Mouse (Mus musculus) midbrain, postnatal 0 days (tissue): ENCODE results near the gene Kctd2. TPM values are rescaled to one million over a fixed set of nuclear protein-coding genes. Genes with fewer than 3 reads are reported as not detected.

Experiments used
- ATAC-seq: fragments of 200-750 bp; cut with Nextera tagmentation; 2 replicates; pipeline ENCODE4 v1.8.0; 2017; ENCODE audit warnings: moderate number of reproducible peaks, mild to moderate bottlenecking, moderate TSS enrichment, moderate library complexity; ENCODE audit not compliant: low FRiP score
- DNase-seq: peaks from one replicate; pipeline ENCODE4 v3.0.0-alpha.2; 2015; ENCODE audit warnings: low spot score
- H3K27ac ChIP-seq: fragments of 300-500 bp; sonication (generic); 2 replicates; pipeline ENCODE4 v1.5.1; 2014; ENCODE audit warnings: low read depth, mild to moderate bottlenecking, low read length, mixed read lengths
- H3K27me3 ChIP-seq: fragments of 300-500 bp; sonication (generic); 2 replicates; pipeline ENCODE4 v1.6.1; 2014; ENCODE audit warnings: low read length, control low read depth, mixed read lengths; ENCODE audit not compliant: insufficient read depth
- H3K36me3 ChIP-seq: fragments of 300-500 bp; sonication (generic); 2 replicates; pipeline ENCODE4 v1.6.1; 2014; ENCODE audit warnings: low read length, control low read depth, mixed read lengths; ENCODE audit not compliant: insufficient read depth
- H3K4me1 ChIP-seq: fragments of 300-500 bp; sonication (generic); 2 replicates; pipeline ENCODE4 v1.6.1; 2014; ENCODE audit warnings: mild to moderate bottlenecking, control low read depth, antibody characterized with exemption, low read length, mixed read lengths; ENCODE audit not compliant: insufficient read depth
- H3K4me2 ChIP-seq: fragments of 300-500 bp; sonication (generic); 2 replicates; pipeline ENCODE4 v1.6.1; 2014; ENCODE audit warnings: low read depth, mild to moderate bottlenecking, low read length, mixed read lengths; ENCODE audit not compliant: poor library complexity, severe bottlenecking
- H3K4me3 ChIP-seq: fragments of 300-500 bp; sonication (generic); 2 replicates; pipeline ENCODE4 v1.5.1; 2014; ENCODE audit warnings: low read depth, mild to moderate bottlenecking, low read length, moderate library complexity
- H3K9ac ChIP-seq: fragments of 300-500 bp; sonication (generic); replicated peaks from 2 replicates; pipeline ENCODE4 v1.6.1; 2014; ENCODE audit warnings: mild to moderate bottlenecking, low read length, moderate library complexity, mixed read lengths; ENCODE audit not compliant: poor library complexity, severe bottlenecking
- H3K9me3 ChIP-seq: fragments of 300-500 bp; sonication (generic); 2 replicates; pipeline ENCODE4 v1.6.1; 2016; ENCODE audit warnings: low read length, control low read depth
- CTCF ChIP-seq: IDR thresholded peaks from 2 replicates; pipeline ENCODE4 v1.5.1; 2016; ENCODE audit warnings: antibody characterized with exemption, mild to moderate bottlenecking
- WGBS: fragments of 180-500 bp; shearing (Covaris S2); extraction: QIAGEN DNeasy Blood & Tissue Kit; methylation state at CpG from one replicate; pipeline ENCODE4 v1.1.7; 2014; 5-methylcytosine and 5-hydroxymethylcytosine counted together
- polyA plus RNA-seq: library from polyadenylated mRNA; unstranded; fragments of >200 nt; fragmentation: Nextera tagmentation; extraction: Ambion mirVana; gene quantifications from 2 replicates; pipeline ENCODE4 v1.2.1, GENCODE M21; 2015
- total RNA-seq: library from RNA; depleted of rRNA; stranded (reverse); fragments of >200 nt; gene quantifications from 2 replicates; pipeline ENCODE4 v1.2.3, GENCODE M21; 2014

Kctd2 gene
- total and polyA plus RNA-seq, 2 experiments from 2014 or later = 22.1 to 29.4 TPM

GRCm38 (mm10) chr11:115460976-115461375, 41.0 kb downstream of the Kctd2 start:
- WGBS = 16% methylated on average over 8 of the region's 8 CpGs
- Histone ChIP-seq H3K27me3 (no peaks in the 10 kb centered on the region), H3K4me3 (no peak overlapping the region), H3K27ac (no peak overlapping the region), H3K4me2 (no peak overlapping the region), H3K9me3 (no peaks in the 10 kb centered on the region), H3K4me1 (no peaks in the 10 kb centered on the region), H3K36me3 (no peaks in the 10 kb centered on the region), H3K9ac (no peak overlapping the region)
- DNase-seq (no peak), ATAC-seq (no peak)
- TF ChIP-seq CTCF = no peak

DNA sequence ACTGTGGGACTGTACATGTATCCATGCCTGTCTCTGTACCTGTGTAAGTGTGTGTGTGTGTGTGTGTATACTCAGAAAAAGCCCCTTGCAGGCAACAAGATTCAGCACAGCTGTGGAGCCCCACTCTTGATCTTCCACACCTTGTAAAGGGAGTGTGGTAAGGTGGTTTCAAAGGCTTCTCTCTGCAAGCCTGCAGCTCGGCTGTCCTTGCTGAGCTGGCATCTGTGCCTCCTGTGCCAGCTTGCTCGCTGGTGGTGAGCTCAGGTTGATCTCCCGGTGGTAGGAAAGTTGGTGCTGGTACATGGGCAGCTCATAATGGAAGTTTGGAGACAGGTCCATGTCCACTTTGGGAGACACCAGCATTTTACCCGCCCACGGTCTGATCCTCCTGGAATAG, 41.9 kb downstream of the Kctd2 start:
- Histone ChIP-seq H3K27me3 (no peaks in the 10 kb centered on the region), H3K4me3 (no peak overlapping the region), H3K9ac (no peak overlapping the region), H3K36me3 (no peaks in the 10 kb centered on the region), H3K4me2 (no peak overlapping the region), H3K9me3 (no peaks in the 10 kb centered on the region), H3K4me1 (no peaks in the 10 kb centered on the region), H3K27ac (no peak overlapping the region)
- 76% methylated on average over 5 of the region's 5 CpGs for WGBS
- DNase-seq (no peak), ATAC-seq (no peak)
- TF ChIP-seq CTCF = no peak

DNA sequence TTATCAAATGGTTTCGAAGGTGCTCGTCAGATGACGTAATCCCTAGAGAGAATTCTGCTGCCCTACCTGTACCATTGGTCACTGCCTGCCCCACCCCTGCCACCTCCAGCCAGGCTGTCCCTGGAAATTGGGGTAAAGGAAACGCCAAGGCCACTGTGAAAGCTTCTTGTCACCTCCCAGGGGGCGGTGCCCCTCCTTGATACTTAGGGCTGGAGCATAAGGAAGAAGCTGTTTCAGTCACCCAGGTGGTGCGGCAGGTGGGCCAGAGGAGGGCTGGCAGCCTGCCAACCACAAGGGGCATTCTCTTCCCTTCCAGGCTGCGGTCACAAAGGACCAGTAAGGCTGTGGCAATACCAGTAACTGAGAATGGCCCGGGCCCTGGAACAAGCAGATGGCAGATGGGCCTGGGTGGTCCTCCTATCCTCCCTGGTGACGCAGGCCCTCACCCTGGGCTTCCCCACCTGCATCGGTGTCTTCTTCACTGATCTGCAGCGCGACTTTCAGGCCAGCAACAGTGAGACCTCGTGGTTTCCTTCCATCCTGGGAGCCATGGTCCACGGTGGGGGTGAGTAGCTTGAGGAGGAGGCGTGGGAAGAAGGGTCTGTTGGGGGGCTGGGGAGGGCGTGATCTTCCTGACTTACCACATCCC, 42.4 kb downstream of the Kctd2 start, which contains the start of gene Slc16a5:
Slc16a5 (plus strand) TSS at position 232 of the 649 bp plus-strand sequence.
- no peak within 1 kb of the TSS for H3K4me3 ChIP-seq
- WGBS = 80% methylated on average over 16 of the region's 16 CpGs

DNA sequence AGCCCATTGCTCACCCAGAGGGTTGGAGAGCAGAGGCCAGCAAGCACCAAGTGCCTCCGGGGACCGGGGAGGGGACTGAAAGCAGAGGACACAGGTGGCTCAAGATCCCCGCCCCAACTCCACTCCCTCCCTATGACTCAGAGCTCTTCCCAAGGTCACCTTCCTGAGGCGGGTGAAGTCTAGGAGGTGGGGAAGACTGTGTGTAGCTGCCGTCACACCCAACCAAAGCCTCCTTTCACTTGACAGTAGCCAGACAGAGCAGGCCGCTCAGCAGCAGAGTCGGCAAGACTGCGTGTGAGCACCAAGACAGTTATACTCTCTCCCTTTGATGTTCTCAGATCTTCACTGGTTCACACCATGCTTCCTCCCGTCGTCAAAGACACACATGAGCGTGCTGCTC, 43.5 kb downstream of the Kctd2 start:
- Histone ChIP-seq H3K4me1 (no peaks in the 10 kb centered on the region), H3K4me2 (no peak overlapping the region), H3K9ac (no peak overlapping the region), H3K9me3 (no peaks in the 10 kb centered on the region), H3K27ac (no peak overlapping the region), H3K36me3 (no peaks in the 10 kb centered on the region), H3K4me3 (no peak overlapping the region), H3K27me3 (no peaks in the 10 kb centered on the region)
- no peak for ATAC-seq
- TF ChIP-seq CTCF = no peak
- DNase-seq = no peak
- WGBS = 77% methylated on average over 11 of the region's 11 CpGs

More for the DNA sequence above, 42.4 kb downstream of the Kctd2 start, which contains the start of gene Slc16a5:
- TF ChIP-seq CTCF = no peak
- ATAC-seq (no peak), DNase-seq (no peak)
- H3K4me2 ChIP-seq = no peak within 1 kb of the TSS
- no peaks in the 10 kb centered on the region for H3K36me3 ChIP-seq
- H3K9ac ChIP-seq = no peak within 1 kb of the TSS
- no peaks in the 10 kb centered on the region for H3K4me1 ChIP-seq
- no peak within 1 kb of the TSS for H3K27ac ChIP-seq
- no peaks in the 10 kb centered on the region for H3K27me3 ChIP-seq
- no peaks in the 10 kb centered on the region for H3K9me3 ChIP-seq

DNA sequence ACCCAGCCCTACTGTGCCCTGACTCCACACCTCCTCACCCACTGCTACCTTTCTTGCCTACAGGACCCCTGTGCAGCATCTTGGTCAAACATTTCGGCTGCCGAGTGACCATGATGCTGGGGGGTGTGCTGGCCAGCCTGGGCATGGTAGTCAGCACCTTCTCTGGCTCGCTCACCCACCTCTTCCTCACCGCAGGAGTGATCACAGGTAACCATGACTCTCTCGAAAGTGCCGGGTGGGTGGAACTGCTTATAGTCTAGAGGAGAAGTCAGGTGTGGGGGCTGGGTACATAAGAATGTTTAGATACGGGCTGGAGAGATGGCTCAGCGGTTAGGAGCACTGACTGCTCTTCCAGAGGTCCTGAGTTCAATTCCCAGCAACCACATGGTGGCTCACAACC, 44.9 kb downstream of the Kctd2 start:
- no peak overlapping the region for H3K9ac ChIP-seq
- H3K9me3 ChIP-seq = no peaks in the 10 kb centered on the region
- no peak overlapping the region for H3K27ac ChIP-seq
- H3K36me3 ChIP-seq = no peaks in the 10 kb centered on the region
- no peak overlapping the region for H3K4me2 ChIP-seq
- 90% methylated on average over 8 of the region's 8 CpGs for WGBS
- no peaks in the 10 kb centered on the region for H3K27me3 ChIP-seq
- TF ChIP-seq CTCF = no peak
- ATAC-seq (no peak), DNase-seq (no peak)
- H3K4me3 ChIP-seq = no peak overlapping the region
- no peaks in the 10 kb centered on the region for H3K4me1 ChIP-seq

GRCm38 (mm10) chr11:115467217-115467618, 47.3 kb downstream of the Kctd2 start:
- no peak for ATAC-seq
- no peak for TF ChIP-seq CTCF
- H3K4me2 ChIP-seq = no peak overlapping the region
- no peak overlapping the region for H3K9ac ChIP-seq
- H3K27ac ChIP-seq = no peak overlapping the region
- H3K27me3 ChIP-seq = no peaks in the 10 kb centered on the region
- 69% methylated on average over 4 of the region's 4 CpGs for WGBS
- H3K4me3 ChIP-seq = no peak overlapping the region
- H3K9me3 ChIP-seq = no peaks in the 10 kb centered on the region
- H3K4me1 ChIP-seq = no peaks in the 10 kb centered on the region
- no peak for DNase-seq
- H3K36me3 ChIP-seq = no peaks in the 10 kb centered on the region
